Mouse (Mus musculus) leukemia stem cell, adult 10-12 weeks (primary cell): ENCODE measurements around the gene Olfr619. TPM values are rescaled to one million over a fixed set of nuclear protein-coding genes. Genes with fewer than 3 reads are reported as not detected.

Experiments used
- polyA plus RNA-seq: library from polyadenylated mRNA; stranded (reverse); fragments of >175 nt; gene quantifications from 2 replicates; pipeline ENCODE4 v1.2.3, GENCODE M21; 2012; ENCODE audit warnings: low replicate concordance

Olfr619 gene
- polyA plus RNA-seq = not detected in 2 replicates

DNA sequence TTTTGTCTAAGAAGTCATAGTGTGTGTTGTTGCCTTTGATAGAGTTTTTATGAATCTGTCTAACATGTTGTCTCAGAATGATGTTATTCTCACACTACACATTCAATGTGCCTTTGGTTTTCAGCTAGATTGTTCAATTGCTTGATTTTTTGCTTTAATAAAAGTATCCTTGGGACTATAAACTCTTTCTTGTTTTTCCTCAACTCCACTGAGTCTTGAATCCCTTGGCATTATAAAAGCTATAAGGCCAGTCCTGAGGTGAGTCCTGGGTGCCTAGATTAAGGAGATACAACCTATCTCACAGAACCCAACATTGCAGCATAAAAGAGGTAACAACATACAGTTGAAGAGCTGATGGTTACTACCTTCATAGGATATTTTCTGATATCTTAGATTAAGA, at the start of gene Olfr619:
Olfr619 (plus strand) TSS at position 301 of the 400 bp plus-strand sequence.

DNA sequence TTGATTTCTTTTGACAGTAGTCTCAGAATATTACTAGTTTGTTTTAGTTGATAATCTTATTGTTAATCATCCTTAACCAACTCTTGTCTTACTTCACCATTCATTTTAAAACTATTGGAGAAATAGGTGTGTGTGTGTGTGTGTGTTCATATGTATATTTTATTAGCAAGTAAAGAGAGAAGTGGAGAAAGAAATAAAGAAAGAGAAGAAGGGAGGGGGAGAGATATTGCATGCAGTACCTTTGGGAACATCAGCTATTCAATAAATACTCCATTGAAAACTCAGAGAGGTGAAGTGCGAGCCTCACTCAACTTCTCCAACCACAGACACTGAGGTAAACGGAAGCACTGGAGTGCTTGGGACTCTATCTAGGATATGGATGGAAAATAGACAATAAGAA, 44.6 kb upstream of the Olfr619 start, which contains the start of gene Olfr615:
Olfr615 (plus strand) TSS at position 301 of the 400 bp plus-strand sequence.

DNA sequence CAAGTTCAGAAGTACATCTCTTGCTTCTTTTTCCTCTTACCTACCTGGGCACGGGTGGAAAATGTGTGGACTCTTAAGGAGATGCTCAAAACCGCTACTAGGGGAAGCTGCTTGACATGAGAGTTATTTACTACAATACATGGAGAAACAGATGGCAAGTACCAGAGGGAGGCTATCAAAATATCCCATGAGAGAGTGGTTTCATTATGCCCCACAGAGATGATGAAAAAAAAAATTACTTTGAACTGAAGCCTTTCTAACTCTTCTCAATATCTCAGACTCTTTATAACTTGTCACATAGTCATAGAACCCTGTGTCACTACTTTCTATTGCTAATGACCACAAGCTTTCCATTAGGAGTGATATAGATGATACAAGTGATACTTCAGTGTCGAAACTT, 31.3 kb upstream of the Olfr619 start, which contains the start of gene Olfr616:
Olfr616 (minus strand) TSS at position 101 of the 400 bp plus-strand sequence.

DNA sequence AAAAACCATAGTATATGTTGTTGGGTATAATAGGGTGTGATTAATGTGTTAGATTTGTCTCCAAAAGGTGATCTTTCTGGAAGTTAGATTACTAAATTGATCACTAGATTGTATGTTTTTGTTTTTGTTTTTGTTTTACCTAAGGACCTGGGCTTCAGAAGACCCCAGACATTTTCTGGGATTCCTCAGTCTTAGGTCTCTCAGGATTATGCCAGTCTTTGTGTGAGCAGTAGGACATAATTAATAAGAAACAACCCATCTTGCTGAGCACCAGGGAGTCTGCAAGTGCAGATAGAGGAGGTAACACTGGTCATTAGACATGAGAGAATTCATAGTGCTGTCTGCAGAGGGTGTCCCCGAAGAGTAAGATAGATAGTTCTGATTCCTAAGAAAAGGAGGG, 27.6 kb upstream of the Olfr619 start, which contains the start of gene Olfr617:
Olfr617 (plus strand) TSS at position 301 of the 400 bp plus-strand sequence.

DNA sequence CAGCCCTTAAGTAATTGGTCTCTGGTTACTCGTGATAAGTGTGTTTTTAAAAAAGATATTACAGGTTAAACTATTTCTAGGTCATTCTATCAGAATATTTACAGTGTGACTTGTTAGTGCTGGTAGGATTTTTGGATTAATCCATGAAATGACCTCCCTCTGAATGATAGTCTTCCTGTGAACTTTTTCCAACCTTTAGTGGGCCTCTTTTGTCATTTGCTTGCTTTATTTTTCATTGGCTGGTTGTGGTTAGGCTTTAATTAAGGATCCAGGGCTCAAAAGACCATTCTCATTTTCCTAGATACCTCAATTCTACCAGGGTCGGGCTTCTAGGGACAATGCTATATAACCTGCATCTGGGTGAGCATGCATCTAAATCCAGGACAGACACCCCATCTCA, 10.6 kb upstream of the Olfr619 start, which contains the start of gene Olfr618:
Olfr618 (plus strand) TSS at position 301 of the 400 bp plus-strand sequence.

DNA sequence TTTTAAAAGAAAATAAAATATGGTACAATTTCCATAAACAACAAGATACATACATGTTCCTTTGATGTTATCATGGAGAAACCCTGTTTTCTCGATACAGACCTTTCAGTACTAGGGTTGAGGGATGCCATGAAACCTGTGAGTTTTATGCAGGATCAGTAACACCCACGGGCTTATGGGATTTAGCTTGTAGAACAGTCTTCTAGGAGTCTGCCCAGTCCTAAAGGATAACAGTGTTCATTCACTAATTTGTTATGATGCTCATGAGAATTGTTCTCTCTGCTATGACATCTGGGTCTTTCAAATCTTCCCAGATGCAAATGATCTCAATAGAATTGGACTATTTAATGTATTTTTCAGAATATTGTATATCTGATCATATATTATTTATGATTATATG, 12.1 kb downstream of the Olfr619 start, which contains the start of gene Olfr620:
Olfr620 (minus strand) TSS at position 101 of the 400 bp plus-strand sequence.

DNA sequence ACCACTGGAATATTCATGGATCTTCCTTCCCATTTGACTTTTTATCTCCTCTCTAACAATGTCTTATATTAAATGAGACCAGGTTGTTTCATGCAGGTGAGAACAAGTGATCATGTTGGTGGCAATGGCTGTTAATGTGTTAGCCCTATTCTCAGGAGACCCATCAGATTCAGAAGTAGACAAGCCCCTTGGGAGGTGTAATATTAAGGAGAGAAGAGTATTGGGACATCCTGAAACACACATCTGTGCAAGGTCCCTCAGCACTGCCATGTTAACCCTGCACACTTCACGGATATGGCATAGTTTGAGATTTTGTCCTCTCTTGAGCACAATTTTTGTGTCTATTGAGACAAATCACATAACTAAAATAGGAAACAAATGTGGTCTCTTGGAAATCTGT, 42.2 kb downstream of the Olfr619 start, which contains the start of gene Olfr622:
Olfr622 (minus strand) TSS at position 101 of the 400 bp plus-strand sequence.

Other genes with a start within 250 kb of the Olfr619 start
- not detected in 2 replicates for gene Olfr601, start 237.9 kb upstream of the Olfr619 start, polyA plus RNA-seq
- not detected in 2 replicates for gene Olfr603, start 214.4 kb upstream of the Olfr619 start, polyA plus RNA-seq
- gene Usp17lc, start 185.5 kb upstream of the Olfr619 start, polyA plus RNA-seq = not detected in 2 replicates
- not detected in 2 replicates for gene Olfr605, start 155.1 kb upstream of the Olfr619 start, polyA plus RNA-seq
- not detected in 2 replicates for gene Olfr606, start 151.5 kb upstream of the Olfr619 start, polyA plus RNA-seq
- not detected in 2 replicates for gene Olfr607, start 136.4 kb upstream of the Olfr619 start, polyA plus RNA-seq
- not detected in 2 replicates for gene Olfr608, start 130.7 kb upstream of the Olfr619 start, polyA plus RNA-seq
- gene Olfr609, start 102.5 kb upstream of the Olfr619 start, polyA plus RNA-seq = not detected in 2 replicates
- gene Olfr610, start 88.5 kb upstream of the Olfr619 start, polyA plus RNA-seq = not detected in 2 replicates
- gene Olfr611, start 79.7 kb upstream of the Olfr619 start, polyA plus RNA-seq = not detected in 2 replicates
- gene Olfr612, start 57.9 kb upstream of the Olfr619 start, polyA plus RNA-seq = not detected in 2 replicates
- gene Olfr613, start 52.5 kb upstream of the Olfr619 start, polyA plus RNA-seq = not detected in 2 replicates
- gene Olfr615, start 44.5 kb upstream of the Olfr619 start, polyA plus RNA-seq = not detected in 2 replicates
- gene Olfr616, start 31.4 kb upstream of the Olfr619 start, polyA plus RNA-seq = not detected in 2 replicates
- gene Olfr617, start 27.5 kb upstream of the Olfr619 start, polyA plus RNA-seq = not detected in 2 replicates
- gene Olfr618, start 10.5 kb upstream of the Olfr619 start, polyA plus RNA-seq = not detected in 2 replicates
- gene Olfr620, start 12.0 kb downstream of the Olfr619 start, polyA plus RNA-seq = not detected in 2 replicates
- not detected in 2 replicates for gene Olfr622, start 42.1 kb downstream of the Olfr619 start, polyA plus RNA-seq
- gene Olfr623, start 63.1 kb downstream of the Olfr619 start, polyA plus RNA-seq = not detected in 2 replicates
- gene Olfr624, start 70.6 kb downstream of the Olfr619 start, polyA plus RNA-seq = not detected in 2 replicates
- not detected in 2 replicates for gene Olfr625-ps1, start 82.1 kb downstream of the Olfr619 start, polyA plus RNA-seq
- gene Olfr243, start 114.1 kb downstream of the Olfr619 start, polyA plus RNA-seq = not detected in 2 replicates
- not detected in 2 replicates for gene Olfr628, start 129.8 kb downstream of the Olfr619 start, polyA plus RNA-seq
- gene Olfr629, start 144.4 kb downstream of the Olfr619 start, polyA plus RNA-seq = not detected in 2 replicates
- not detected in 2 replicates for gene Olfr630, start 156.8 kb downstream of the Olfr619 start, polyA plus RNA-seq
- not detected in 2 replicates for gene Olfr69, start 171.0 kb downstream of the Olfr619 start, polyA plus RNA-seq
- gene Olfr68, start 179.1 kb downstream of the Olfr619 start, polyA plus RNA-seq = not detected in 2 replicates
- not detected in 2 replicates for gene Olfr67, start 191.2 kb downstream of the Olfr619 start, polyA plus RNA-seq
- gene Hbb-bt, start 213.4 kb downstream of the Olfr619 start, polyA plus RNA-seq = 68.2 and 1,476 TPM in 2 replicates
- gene Hbb-bs, start 227.5 kb downstream of the Olfr619 start, polyA plus RNA-seq = 16,372 and 30,425 TPM in 2 replicates
- not detected in 2 replicates for gene Hbb-bh2, start 239.9 kb downstream of the Olfr619 start, polyA plus RNA-seq
- not detected in 2 replicates for gene Hbb-bh1, start 242.6 kb downstream of the Olfr619 start, polyA plus RNA-seq